Mouse (Mus musculus) myocyte (in vitro differentiated cells): Measurements from ENCODE around the gene B4galt4. TPM values are rescaled to one million over a fixed set of nuclear protein-coding genes. Genes with fewer than 3 reads are reported as not detected.

Experiments
- H3K27me3 ChIP-seq: one replicate; pipeline ENCODE4 v1.6.1; 2011; ENCODE audit not compliant: control insufficient read depth, insufficient read depth, insufficient read length
- H3K36me3 ChIP-seq: one replicate; pipeline ENCODE4 v1.6.1; 2011; ENCODE audit not compliant: control insufficient read depth, insufficient read depth
- H3K4me2 ChIP-seq: one replicate; pipeline ENCODE4 v1.6.1; 2011; ENCODE audit warnings: low read depth, control low read depth
- H3K4me3 ChIP-seq: one replicate; pipeline ENCODE4 v1.5.1; 2011; ENCODE audit warnings: mild to moderate bottlenecking, control low read depth, moderate library complexity
- H3K79me2 ChIP-seq: one replicate; pipeline ENCODE4 v1.6.1; 2011; ENCODE audit not compliant: control insufficient read depth, insufficient read depth
- H3ac ChIP-seq: one replicate; pipeline ENCODE4 v1.6.1; 2011; ENCODE audit not compliant: control insufficient read depth, insufficient read length
- CEBPB ChIP-seq: IDR thresholded peaks from 2 replicates; pipeline ENCODE4 v1.6.1; 2011; ENCODE audit warnings: mild to moderate bottlenecking, moderate library complexity; ENCODE audit not compliant: poor library complexity, insufficient read depth, severe bottlenecking
- E2F4 ChIP-seq: IDR thresholded peaks from one replicate; pipeline ENCODE4 v1.6.1; 2011; ENCODE audit warnings: mild to moderate bottlenecking, control low read depth, moderate library complexity; ENCODE audit not compliant: insufficient read depth
- MAX ChIP-seq: IDR thresholded peaks from one replicate; pipeline ENCODE4 v1.6.1; 2011; ENCODE audit warnings: low read depth, mild to moderate bottlenecking, control low read depth
- MYOD1 ChIP-seq, 3 experiments: IDR thresholded peaks; one replicate each; pipeline ENCODE4 v1.6.1; 2011; ENCODE audit warnings: control low read depth in 2 of 3, low read depth in 2 of 3, mild to moderate bottlenecking in 2 of 3, moderate library complexity in 1 of 3; ENCODE audit not compliant: insufficient read length in 2 of 3, control insufficient read depth in 1 of 3
- MYOG ChIP-seq, 3 experiments: IDR thresholded peaks; one replicate each; pipeline ENCODE4 v1.6.1; 2011; ENCODE audit warnings: control low read depth in 2 of 3, low read depth in 2 of 3, mild to moderate bottlenecking in 2 of 3; ENCODE audit not compliant: insufficient read length in 2 of 3, control insufficient read depth in 1 of 3, insufficient read depth in 1 of 3
- POLR2A ChIP-seq: IDR thresholded peaks from one replicate; pipeline ENCODE4 v1.6.1; 2011; ENCODE audit warnings: low read depth, mild to moderate bottlenecking, control low read depth, moderate library complexity; ENCODE audit not compliant: insufficient read length
- POLR2AphosphoS2 ChIP-seq: IDR thresholded peaks from one replicate; pipeline ENCODE4 v1.6.1; 2011; ENCODE audit warnings: low read depth, control low read depth; ENCODE audit not compliant: insufficient read length
- REST ChIP-seq: IDR thresholded peaks from one replicate; pipeline ENCODE4 v1.6.1; 2011; ENCODE audit warnings: mild to moderate bottlenecking, control low read depth, moderate library complexity; ENCODE audit not compliant: insufficient read depth, insufficient read length
- SRF ChIP-seq: IDR thresholded peaks from one replicate; pipeline ENCODE4 v1.6.1; 2011; ENCODE audit warnings: low read depth; ENCODE audit not compliant: control insufficient read depth, insufficient read length
- TCF12 ChIP-seq: IDR thresholded peaks from one replicate; pipeline ENCODE4 v1.6.1; 2011; ENCODE audit warnings: mild to moderate bottlenecking, control low read depth; ENCODE audit not compliant: poor library complexity, insufficient read depth, severe bottlenecking
- TCF3 ChIP-seq: IDR thresholded peaks from one replicate; pipeline ENCODE4 v1.6.1; 2011; ENCODE audit warnings: low read depth, control low read depth; ENCODE audit not compliant: insufficient read length
- USF1 ChIP-seq: IDR thresholded peaks from one replicate; pipeline ENCODE4 v1.6.1; 2011; ENCODE audit warnings: low read depth, mild to moderate bottlenecking, control low read depth, moderate library complexity
- polyA plus RNA-seq: library from polyadenylated mRNA; unstranded; fragments of >200 nt; fragmentation: generic; extraction: Trizol; gene quantifications from one replicate; pipeline ENCODE4 v1.2.1, GENCODE M21; 2012; ENCODE audit warnings: missing spikeins

Gene B4galt4
- polyA plus RNA-seq, 1 experiment: 6.6 TPM

DNA sequence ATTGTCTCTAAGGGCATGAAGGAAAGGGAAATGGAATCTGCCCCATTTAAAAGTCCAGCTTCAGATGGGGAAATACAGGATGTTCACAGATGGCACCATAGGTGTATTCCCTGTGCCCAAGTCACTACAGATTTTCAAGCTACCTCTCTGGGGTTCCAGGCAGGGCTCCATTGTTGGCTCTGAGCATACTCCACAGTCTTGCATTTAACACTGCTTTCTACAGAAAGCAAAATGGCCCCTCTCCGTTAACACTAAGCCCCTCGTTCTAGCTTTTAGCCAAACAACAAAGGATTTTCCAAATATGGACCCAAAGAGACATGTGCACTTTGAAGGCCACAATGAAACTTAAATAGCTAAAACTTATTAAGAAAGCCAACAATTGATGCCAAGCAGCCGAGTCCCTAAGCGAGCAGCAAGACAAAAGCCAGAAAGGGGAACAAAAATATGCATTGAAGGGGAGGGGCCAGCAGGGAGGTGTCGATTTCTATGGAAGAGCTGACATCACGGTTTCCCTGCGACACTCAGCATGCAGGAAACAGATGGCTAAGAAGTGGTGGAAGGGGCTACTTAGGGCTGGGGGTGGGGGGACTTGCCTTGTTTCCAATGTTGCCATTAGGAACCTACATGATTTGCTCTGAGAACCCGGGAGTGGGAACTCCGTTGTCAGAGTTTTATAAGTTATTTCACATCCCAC is 40.4 kb upstream of the B4galt4 start:
- no peaks in the 10 kb centered on the region for H3K27me3 ChIP-seq
- H3K79me2 ChIP-seq: peaks cover 88% of the 10 kb centered on the region
- no peaks in the 10 kb centered on the region for H3K36me3 ChIP-seq
- TF ChIP-seq POLR2AphosphoS2 (no peak), MYOD1 (IDR thresholded peaks at IDR 0.05; ENCODE audit: control insufficient read depth in 1 of 3, insufficient read length in 2 of 3, low read depth in 2 of 3) (no peak), E2F4 (no peak), REST (no peak)
- no peak overlapping the region for H3K4me3 ChIP-seq
- H3ac ChIP-seq: no peak overlapping the region
- no peak overlapping the region for H3K4me2 ChIP-seq

DNA sequence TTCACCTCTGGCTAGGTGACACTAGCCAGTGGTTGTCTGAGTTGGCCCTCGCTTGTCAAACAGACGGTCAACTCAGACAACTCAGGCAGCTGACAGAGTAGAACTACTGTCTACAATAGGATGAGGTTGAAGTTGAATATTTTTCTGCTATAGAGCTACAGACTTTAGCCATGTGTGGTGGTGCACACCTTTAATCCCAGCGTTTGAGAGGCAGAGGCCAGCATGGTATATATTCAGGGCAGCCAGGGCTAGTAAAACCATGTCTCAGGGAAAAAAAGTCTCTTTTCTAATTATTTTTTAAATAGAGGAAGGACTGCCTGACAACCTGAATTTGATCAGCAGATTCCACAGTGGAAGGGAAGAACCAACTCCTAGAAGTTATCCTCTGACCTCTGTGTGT is 39.7 kb upstream of the B4galt4 start:
- no peak overlapping the region for H3K4me2 ChIP-seq
- no peaks in the 10 kb centered on the region for H3K36me3 ChIP-seq
- no peaks in the 10 kb centered on the region for H3K27me3 ChIP-seq
- no peak overlapping the region for H3K4me3 ChIP-seq
- no peak overlapping the region for H3ac ChIP-seq
- TF ChIP-seq MYOG (IDR thresholded peaks at IDR 0.05; ENCODE audit: control insufficient read depth in 1 of 3, insufficient read depth in 1 of 3, insufficient read length in 2 of 3, low read depth in 2 of 3): no peak
- no peak for TF ChIP-seq SRF
- TF ChIP-seq REST: no peak
- no peak for TF ChIP-seq USF1
- TF ChIP-seq MYOD1 (IDR thresholded peaks at IDR 0.05; ENCODE audit: control insufficient read depth in 1 of 3, insufficient read length in 2 of 3, low read depth in 2 of 3): no peak
- no peak for TF ChIP-seq CEBPB
- no peak for TF ChIP-seq POLR2A
- no peak for TF ChIP-seq TCF3
- TF ChIP-seq E2F4: no peak
- TF ChIP-seq MAX: no peak
- no peak for TF ChIP-seq POLR2AphosphoS2
- no peak for TF ChIP-seq TCF12
- peaks cover 89% of the 10 kb centered on the region for H3K79me2 ChIP-seq

DNA sequence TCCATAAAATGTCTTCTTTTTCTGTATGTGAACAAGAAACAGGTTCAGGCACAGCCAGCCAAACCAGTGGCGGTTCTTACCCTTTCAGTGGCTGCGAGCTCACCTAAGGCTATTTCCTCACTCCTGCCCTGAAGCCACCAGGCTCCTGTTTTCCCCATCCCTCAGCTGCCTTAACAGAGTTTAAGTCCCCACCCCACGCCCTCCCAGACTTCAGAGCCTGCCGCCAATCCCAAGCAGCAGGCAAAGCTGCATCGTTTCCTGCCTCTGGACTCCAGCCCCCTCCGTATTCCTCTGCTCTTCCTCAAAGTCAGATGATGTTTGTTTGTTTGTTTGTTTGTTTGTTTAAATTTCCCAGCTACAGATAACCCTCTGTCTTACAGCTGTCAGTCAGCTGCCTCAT is 38.6 kb upstream of the B4galt4 start:
- Histone ChIP-seq H3K4me3 (no peak overlapping the region), H3K27me3 (no peaks in the 10 kb centered on the region), H3K36me3 (no peaks in the 10 kb centered on the region), H3K79me2 (peaks cover 89% of the 10 kb centered on the region), H3ac (no peak overlapping the region), H3K4me2 (no peak overlapping the region)
- TF ChIP-seq TCF12: no peak
- TF ChIP-seq POLR2A: no peak
- no peak for TF ChIP-seq MYOG (IDR thresholded peaks at IDR 0.05; ENCODE audit: control insufficient read depth in 1 of 3, insufficient read depth in 1 of 3, insufficient read length in 2 of 3, low read depth in 2 of 3)
- no peak for TF ChIP-seq POLR2AphosphoS2
- no peak for TF ChIP-seq REST
- no peak for TF ChIP-seq USF1
- TF ChIP-seq SRF: no peak
- no peak for TF ChIP-seq MAX
- TF ChIP-seq CEBPB: no peak
- TF ChIP-seq TCF3: no peak
- no peak for TF ChIP-seq E2F4
- no peak for TF ChIP-seq MYOD1 (IDR thresholded peaks at IDR 0.05; ENCODE audit: control insufficient read depth in 1 of 3, insufficient read length in 2 of 3, low read depth in 2 of 3)

DNA sequence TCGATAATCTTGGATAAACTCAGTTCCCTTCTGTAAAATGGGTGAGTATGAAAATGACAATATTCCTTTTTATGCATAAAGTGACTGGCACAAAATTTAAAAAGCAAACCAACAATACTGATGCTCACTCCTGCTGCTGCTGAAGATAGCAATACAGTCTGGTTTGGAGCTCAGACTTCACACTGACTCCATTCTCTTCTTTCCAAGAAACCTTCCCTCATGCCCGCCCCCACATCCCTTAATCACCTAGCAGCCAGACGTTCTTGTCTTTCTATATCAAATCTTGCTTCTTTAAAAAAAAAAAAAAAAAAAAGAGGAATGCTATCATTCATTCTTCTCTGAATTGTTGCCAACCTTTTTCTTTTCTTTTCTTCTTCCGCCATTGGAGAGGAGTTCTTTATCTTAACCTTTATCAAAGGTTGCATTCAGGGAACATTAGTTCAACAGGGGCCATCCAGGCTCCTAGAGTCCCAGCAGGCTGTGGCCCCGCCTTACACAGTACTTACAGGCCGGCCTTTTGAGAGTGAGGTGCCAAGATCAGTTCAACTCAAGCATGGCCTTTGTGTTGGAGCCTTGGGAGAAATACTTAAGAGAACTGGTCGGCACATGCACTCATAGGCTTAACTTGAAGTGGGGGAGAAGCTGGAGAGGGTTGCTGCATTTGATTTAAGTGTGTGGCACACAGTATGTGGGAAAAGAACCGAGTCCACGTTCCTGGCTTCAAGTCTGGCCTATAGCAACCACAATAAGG is 36.4 kb upstream of the B4galt4 start:
- Histone ChIP-seq H3K4me2 (no peak overlapping the region), H3K4me3 (no peak overlapping the region), H3K36me3 (no peaks in the 10 kb centered on the region), H3K79me2 (peaks cover 91% of the 10 kb centered on the region), H3K27me3 (no peaks in the 10 kb centered on the region), H3ac (no peak overlapping the region)
- TF ChIP-seq POLR2AphosphoS2 (no peak), SRF (no peak), POLR2A (no peak), MYOD1 (IDR thresholded peaks at IDR 0.05; ENCODE audit: control insufficient read depth in 1 of 3, insufficient read length in 2 of 3, low read depth in 2 of 3) (no peak), MAX (no peak), E2F4 (no peak), MYOG (IDR thresholded peaks at IDR 0.05; ENCODE audit: control insufficient read depth in 1 of 3, insufficient read depth in 1 of 3, insufficient read length in 2 of 3, low read depth in 2 of 3) (no peak), CEBPB (no peak), USF1 (no peak)

DNA sequence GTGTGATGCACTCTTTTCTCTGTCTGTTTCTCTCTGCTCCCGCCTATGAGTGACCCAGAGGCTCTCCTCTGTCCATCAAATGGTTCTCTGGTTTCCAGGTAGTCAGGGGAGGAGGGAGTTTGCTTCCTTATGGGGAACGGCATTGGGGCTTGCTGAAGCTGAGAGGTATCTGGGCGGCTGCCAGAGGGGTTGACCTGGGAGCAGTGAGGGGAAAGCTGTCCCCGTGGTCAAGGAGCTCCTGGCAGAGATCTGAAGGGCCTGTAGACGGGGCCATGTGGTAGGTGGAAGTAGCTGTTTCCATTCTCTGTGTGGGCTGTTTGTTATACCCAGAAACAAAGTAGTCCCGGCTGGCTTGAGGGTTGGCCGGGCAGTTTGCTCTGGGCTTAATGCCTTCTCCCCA is 35.3 kb upstream of the B4galt4 start:
- no peaks in the 10 kb centered on the region for H3K36me3 ChIP-seq
- no peaks in the 10 kb centered on the region for H3K27me3 ChIP-seq
- no peak overlapping the region for H3K4me2 ChIP-seq
- no peak for TF ChIP-seq MYOD1 (IDR thresholded peaks at IDR 0.05; ENCODE audit: control insufficient read depth in 1 of 3, insufficient read length in 2 of 3, low read depth in 2 of 3)
- no peak for TF ChIP-seq TCF3
- no peak for TF ChIP-seq MYOG (IDR thresholded peaks at IDR 0.05; ENCODE audit: control insufficient read depth in 1 of 3, insufficient read depth in 1 of 3, insufficient read length in 2 of 3, low read depth in 2 of 3)
- TF ChIP-seq TCF12: no peak
- no peak for TF ChIP-seq USF1
- no peak overlapping the region for H3K4me3 ChIP-seq
- peaks cover 91% of the 10 kb centered on the region for H3K79me2 ChIP-seq
- H3ac ChIP-seq: no peak overlapping the region
